Mouse (Mus musculus): ENCODE measurements around the gene Slc39a9. TPM values are rescaled to one million over a fixed set of nuclear protein-coding genes. Genes with fewer than 3 reads are reported as not detected.

Gene Slc39a9
- total RNA-seq, 2 experiments from 2014 or later: 41.8 to 57.6 TPM

GRCm38 (mm10) chr12:80653951-80654658 lies 10.4 kb downstream of the Slc39a9 start:
- DNase-seq: peak; percentile 12 to 47

DNA sequence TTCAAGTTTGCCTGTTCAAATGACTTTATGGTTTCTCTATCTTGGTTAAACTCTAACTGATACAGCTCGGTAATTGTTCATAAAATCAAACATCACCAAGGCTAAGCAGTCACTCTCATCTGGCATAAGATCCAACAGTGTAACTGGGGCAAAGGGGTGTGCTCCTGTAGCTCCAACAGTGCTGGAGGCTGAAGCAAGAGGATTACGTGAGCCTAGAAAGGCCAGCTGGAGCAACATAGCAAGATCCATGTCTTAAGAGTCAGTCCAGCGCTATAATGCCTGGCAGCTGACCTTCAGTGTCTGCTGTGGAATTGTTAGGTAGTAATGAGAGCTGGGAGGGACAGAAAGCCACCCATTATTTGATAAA lies 11.0 kb downstream of the Slc39a9 start:
- DNase-seq: peak; percentile 32 to 42

GRCm38 (mm10) chr12:80658661-80659060 lies 15.0 kb downstream of the Slc39a9 start:
- no peak for DNase-seq

DNA sequence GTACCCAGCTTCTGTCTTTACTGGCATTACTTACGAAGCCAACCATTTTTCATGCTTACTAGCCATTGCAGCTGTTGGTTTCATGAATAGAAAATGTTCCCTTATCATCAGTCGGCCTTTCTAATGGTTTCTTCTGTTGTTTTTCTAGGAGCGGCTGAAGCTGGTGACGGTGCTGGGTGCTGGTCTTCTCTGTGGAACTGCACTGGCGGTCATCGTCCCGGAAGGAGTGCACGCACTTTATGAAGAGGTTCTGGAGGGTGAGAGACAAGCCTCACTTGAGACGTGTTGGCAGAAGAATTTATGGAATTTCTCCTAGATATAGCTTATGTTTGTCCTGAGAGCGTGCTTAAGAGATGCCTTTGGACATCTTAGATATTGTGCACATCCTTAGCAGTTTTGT lies 18.6 kb downstream of the Slc39a9 start:
- DNase-seq: no peak

DNA sequence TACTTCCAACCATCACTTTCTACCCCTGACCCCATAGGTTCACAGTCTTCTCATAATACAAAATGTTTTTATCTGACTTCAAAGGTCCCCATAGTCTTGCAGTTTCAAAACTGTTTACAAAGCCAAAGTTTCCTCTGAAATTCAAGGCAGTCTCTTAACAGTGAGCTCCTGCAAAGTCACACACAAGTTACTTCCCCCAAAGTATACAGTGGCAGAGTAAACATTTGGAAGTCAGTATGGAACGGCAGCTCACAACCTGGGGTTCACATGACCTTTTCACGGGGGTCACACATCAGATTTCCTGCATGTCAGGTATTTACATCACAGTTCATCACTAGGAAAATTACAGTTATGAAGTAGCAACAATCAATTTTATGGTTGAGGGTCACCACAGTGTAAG lies 20.3 kb downstream of the Slc39a9 start:
- no peak for DNase-seq

GRCm38 (mm10) chr12:80668391-80668790 lies 24.7 kb downstream of the Slc39a9 start:
- no peak for DNase-seq

DNA sequence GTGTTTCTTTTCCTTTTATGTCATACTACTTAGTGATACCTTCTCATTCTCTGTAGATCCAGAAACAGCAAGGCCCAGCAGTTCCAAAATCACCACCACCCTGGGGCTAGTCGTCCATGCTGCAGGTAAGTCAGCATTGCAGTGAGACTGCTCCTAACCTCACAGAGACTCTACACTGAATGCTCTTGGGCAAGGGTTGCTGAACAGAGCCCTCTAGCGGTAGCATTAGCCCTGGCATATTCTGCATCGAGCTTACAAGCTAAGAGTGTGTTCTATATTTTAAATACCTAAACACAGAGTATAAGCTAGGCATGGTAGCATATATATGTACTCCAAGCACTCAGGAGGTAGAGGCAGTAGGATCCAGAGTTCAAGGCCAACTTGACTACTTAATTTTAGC lies 29.5 kb downstream of the Slc39a9 start:
- peak; percentile 59 to 67 for DNase-seq

DNA sequence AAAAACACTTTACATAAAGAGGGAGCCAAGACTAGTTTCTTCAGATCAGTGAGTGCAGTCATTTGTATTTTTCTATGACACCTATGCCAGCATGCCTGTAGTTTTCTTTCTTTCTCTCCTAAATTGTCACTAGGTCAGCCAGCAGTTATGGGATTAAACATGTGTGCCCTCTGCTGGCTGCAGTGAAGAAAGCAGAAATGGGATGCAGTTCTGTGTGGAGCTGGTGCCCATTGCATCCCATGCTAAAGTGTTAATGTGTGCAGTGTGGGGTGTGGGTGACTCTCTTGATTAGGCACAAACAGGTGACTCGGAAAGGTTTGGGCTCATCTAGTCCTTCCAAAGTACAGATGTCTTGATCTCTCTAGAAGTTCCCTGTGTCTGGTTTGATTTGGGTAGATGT lies 37.7 kb downstream of the Slc39a9 start:
- peak; percentile 16 to 42 for DNase-seq

DNA sequence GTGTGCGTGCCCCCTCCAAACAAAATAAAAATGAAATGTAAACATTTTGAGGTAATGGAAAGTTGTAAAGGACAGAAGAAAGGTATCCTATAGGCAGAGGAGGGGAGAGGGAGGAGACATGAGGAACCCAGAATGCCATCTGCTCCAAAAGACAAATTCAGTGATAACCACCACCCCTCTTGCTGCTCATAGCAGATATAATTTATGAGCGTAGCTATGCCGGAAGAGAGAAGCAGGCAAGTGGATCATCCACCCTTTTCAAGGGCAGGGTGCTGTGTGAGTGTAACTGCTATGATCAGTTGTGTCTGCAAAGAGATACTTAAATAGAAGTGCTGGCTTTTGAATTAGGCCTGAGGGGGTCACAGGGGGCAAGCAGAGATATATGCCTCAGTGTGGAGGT lies 39.9 kb downstream of the Slc39a9 start:
- DNase-seq: no peak

GRCm38 (mm10) chr12:80684316-80684715 lies 40.6 kb downstream of the Slc39a9 start:
- no peak for DNase-seq

- peak; percentile 68 to 70 for DNase-seq
These were observed 44.1 kb downstream of the Slc39a9 start for GRCm38 (mm10) chr12:80687788-80688211.

GRCm38 (mm10) chr12:80689696-80690095 lies 46.0 kb downstream of the Slc39a9 start:
- no peak for DNase-seq

- DNase-seq: no peak
These were observed 48.0 kb downstream of the Slc39a9 start for GRCm38 (mm10) chr12:80691671-80692091.

DNA sequence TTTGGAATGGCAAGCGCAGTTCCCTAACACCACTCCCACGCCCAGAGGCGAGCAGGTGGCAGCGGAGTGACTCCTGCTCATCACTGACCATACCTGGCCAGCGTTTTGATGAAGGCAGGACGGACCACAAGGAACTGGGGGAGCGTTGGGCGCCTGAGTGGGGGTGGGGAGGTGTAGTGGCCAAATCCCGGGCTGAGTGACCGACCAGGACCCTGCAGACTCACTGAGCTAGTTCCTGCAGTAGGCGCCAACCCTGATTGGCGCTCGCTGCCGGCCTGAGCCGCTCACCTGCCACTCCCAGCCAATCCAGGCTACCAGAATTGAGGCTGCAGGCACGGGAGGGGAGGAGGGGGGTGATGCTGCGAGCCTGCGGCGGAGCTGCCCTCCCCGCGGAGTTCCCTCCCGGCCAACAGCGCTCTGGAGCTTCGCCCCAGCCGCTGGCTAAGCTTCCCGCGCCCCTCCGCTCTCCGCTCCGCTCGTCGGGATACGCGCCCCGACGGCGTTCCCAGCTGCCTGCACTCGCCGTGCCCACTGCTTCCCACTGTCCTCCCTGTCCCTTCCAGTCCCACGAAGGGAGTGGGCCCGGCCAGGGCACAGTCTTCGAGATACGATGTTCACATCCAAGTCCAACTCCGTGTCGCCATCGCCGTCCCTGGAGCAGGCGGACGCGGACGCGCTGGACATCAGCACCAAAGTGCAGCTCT lies 48.7 kb downstream of the Slc39a9 start, which contains the start of gene Plekhd1:
Gene Plekhd1, plus strand, starts transcription at position 323 of the 704 bp plus-strand sequence.
- peak; percentile 26 to 28 for DNase-seq

DNA sequence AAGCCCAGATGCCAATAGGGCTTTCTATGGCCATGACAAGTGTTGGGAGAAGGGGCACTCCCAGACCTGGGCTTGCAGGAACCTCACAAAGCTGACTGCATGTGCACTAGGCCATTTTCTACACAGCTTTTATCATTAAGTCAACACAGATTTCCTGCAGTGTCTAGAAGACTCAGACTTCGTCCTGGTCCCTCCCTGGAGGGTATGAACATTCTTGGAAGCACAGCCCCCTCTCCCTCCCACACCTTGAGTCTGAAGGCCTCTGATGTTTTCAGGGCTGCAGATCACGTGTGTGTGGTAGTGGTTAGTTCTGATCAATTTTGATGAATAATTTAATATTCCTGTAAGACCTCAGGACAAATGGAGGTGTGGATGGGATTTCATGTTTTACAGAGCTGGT lies 50.0 kb downstream of the Slc39a9 start:
- no peak for DNase-seq

- no peak for DNase-seq
These were observed 51.3 kb downstream of the Slc39a9 start for GRCm38 (mm10) chr12:80695004-80695403.

DNA sequence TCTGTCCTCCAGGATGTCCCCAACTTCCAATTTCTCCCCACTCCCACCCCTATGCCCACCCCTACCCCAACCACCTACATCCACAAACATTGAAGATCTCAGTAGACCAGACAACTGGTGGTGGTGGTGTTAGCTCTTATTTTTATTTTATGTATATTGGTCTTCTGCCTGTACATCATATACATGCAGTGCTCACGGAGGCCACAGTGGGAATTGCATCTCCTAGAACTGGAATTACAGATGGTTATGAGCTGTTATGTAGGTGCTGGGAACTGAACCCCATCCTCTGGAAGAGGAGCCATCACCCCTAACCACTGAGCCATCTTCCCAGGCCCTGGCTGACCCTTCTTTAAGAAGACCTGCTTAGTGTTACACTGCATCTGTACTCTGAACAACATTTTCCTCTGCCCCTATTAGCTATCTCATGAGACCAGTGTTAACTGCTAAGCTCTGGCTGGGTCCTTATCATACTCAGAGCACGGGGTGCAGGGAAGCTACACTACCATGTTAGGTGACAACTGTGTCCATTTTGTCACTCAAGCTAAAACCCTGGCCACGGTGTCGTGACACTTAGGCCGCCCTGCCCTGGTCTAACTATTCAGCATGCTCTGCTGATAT lies 55.0 kb downstream of the Slc39a9 start:
- DNase-seq: no peak

GRCm38 (mm10) chr12:80699144-80699531 lies 55.5 kb downstream of the Slc39a9 start:
- DNase-seq: no peak

- DNase-seq: no peak
These were observed 57.6 kb downstream of the Slc39a9 start for GRCm38 (mm10) chr12:80701332-80701731.

- DNase-seq: no peak
These were observed 62.7 kb downstream of the Slc39a9 start for GRCm38 (mm10) chr12:80706208-80706914.

DNA sequence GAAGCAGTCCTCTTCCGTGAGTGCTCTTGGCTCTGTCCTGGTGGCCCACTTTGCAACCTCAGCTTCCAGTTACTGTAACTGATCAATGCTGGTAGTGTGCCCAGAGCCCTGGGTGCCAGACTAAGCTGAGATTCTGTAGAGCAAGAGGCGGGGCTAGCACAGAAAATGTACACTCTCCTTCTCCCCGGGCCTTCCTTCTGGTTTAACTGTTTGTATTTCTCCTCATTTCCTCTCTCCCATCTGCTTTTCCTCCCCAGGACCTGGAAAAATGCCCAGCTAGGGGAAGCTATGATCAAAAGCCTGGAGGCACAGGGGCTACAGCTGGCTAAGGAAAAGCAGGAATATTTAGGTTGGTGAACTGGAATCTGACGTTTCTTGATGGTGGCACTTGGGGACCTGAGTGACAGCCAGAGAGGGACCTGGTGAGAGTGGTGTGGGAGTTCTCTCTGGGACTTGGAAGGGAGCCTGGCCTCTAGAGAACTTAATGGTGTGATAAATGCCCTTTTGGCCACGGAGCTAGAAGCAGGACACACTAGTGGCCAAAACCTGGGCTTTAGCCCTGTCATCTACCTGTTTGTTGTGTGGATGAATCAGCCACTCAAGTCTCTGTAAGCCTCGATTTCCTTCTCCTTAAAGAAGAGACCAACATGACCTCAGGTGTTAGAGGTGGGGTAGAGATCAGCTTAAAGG lies 63.4 kb downstream of the Slc39a9 start:
- no peak for DNase-seq

- DNase-seq: no peak
These were observed 72.2 kb downstream of the Slc39a9 start for GRCm38 (mm10) chr12:80715915-80716314.
